Mouse (Mus musculus) 3134 (cell line): Measurements from ENCODE around the gene Btg2.

ENCODE experiments used
- DNase-seq: peaks from one replicate; pipeline ENCODE4 v3.0.0-alpha.2; 2011; ENCODE audit warnings: low spot score; ENCODE audit not compliant: insufficient read length; ENCODE audit errors: extremely low read depth

Btg2 gene

DNA sequence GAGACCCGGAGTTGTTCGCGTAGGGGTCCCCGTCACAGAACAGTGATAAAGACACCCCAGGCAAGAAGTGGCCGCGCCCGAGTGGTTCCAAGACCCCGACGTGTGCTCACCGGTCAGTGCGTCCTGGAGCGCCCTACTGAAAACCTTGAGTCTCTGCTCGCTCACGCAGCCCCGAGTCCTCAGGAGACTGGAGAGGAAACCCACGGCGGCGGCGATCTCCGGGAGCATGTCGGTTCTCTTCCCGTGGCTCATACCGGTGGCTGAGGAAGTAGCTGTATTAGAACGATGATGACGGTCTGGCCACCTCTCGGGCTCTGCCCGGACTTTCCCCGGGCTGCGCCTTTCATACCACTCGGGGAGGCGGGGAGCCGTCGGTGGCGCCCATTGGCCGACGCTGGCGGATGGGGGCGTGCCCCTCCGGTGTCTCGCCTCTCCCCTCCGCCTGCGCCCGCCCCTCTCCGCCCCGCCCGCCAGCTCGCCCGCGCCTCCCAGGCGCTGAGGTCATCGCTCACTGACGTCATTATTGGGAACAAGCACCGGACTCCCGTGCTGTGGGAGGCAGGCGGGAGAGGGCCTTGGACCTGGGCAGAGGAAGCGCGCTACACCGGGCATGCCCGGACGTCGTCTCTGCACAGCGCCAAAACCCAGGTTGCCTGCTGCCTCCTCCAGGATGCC, at the start of gene Btg2:
Btg2 (minus strand) TSS at position 319 of the 675 bp plus-strand sequence.
- peak; percentile 98 for DNase-seq

DNA sequence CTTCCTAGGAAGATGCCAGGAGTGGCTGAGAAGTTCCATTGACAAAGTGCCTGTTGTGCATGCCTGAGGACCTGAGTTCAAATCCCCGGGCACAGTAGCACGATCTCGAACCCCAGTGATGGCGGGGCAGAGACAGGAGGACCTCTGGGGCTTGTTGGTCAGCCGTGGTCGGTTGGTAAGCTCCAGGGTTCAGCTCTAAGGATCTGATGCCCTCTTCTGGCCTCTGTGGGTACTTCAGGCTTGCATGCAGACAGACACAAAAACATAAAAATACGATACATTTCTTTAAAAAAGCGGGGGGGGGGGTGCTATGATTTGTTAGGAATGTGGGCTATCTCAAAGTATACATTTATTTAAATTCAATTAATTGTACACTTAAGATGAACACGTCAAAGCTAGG, 43.3 kb upstream of the Btg2 start:
- peak; percentile 47 for DNase-seq

DNA sequence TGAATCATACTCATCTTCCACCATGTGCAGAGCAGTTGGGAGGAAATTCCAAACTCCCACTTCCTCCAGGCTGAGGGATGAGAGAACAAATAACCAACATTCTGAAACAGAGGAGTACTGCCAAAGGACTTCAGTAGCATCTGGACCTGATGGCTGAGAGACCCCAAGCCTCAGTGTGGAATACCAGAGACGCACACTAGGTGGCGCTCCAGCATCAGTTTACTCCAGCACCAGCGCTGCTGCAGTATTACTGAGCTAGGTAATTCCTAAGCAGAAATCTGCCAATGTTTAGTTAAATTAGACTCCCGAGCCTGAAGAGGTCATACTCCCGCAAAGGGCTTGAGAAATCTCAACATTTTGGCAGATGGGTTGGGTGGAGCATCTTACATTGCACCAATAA, 41.3 kb upstream of the Btg2 start:
- peak; percentile 35 for DNase-seq

DNA sequence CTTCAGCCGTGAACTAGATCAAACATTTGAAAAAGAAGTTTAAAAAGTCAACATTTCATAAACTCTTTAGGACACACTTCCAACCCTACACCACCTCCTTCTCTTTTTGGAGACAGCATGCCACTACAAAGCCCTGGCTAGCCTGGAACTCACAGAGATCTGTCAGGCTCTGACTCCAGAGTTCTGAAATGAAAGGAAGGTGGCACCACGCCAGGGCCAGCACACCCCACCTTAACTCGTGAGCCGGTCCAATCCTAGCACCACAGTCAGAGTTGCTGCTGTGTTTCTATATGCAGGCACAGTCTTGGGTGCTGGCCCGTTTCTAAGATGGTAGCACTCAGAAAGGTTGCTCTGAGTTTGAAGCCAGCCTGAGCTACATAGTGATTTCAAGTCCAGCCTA, 38.2 kb upstream of the Btg2 start:
- DNase-seq, result no peak

DNA sequence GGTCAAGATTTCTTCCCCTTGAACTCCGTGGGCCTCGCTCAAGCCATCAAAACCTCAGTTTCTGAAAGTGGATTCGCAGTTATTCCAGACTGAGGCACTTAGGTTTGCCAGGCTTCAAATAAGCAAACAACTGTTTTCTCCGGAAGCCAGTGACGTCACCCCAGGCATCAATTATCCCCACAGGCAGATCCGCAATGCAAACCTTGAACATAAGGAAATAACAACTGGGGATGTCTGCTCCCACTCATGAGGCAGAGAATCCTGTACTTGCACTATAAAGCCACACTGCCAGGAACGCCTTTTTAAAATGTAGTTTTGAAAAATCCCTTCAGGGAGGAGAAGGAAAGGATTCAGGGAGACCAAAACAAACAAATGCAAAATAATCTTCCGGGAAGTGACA, 36.5 kb upstream of the Btg2 start:
- DNase-seq, result no peak

DNA sequence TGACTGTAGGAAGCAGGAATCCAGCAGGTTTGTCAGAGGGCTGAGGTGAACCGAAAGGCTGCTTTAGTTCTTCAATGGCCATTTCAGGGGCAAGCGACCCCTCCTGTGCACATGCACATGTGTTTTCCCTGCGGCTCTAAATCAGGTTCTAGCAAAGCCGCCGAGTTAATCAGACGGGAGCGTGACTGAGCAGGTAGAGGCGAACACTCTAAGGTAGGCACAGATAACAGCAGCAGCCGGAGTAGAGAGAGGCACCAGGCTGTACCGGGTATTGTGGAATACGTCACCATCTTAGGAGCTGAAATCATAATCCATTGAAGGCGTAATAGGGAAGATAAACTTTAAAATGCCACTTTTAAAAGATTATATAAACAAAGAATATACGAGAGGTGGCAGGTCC, 35.8 kb upstream of the Btg2 start:
- no peak for DNase-seq

DNA sequence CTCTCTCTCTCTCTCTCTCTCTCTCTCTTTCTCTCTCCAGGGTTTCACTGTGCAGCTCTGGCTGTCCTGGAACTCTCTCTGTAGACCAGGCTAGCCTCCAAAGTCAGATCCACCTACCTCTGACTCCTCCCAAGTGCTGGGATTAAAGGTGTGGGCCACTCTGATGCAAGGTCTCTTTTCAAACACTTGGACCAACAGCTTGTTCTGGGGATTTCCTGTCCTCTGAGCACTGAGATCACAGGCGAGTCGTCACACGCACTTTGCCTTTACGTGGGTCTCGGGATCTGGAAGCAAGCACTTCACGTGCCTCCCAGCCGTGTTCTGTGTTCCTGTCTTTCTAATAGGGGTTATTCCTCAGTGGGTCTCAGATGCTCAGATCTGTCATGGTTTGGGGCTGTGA, 35.1 kb upstream of the Btg2 start:
- DNase-seq, result no peak

DNA sequence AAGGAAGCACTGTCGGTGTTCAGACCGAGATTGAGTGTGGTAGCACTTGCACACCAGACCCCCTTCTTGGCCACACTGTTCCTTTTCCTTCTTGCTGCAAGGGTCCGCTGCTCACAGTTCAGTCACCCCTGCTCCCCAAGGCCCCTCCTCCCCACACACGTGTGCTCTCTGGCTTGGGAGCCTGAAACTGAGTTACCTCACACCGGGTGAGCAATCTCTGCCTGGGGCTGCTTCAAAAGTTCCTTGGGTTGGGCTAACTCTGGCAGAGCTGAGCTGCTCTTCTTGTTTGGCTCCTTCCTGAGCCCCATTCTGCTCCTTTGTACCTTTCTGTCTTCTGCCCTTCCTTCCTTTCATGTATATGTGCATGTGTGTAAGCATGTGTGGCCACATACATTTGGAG, 34.6 kb upstream of the Btg2 start:
- no peak for DNase-seq

DNA sequence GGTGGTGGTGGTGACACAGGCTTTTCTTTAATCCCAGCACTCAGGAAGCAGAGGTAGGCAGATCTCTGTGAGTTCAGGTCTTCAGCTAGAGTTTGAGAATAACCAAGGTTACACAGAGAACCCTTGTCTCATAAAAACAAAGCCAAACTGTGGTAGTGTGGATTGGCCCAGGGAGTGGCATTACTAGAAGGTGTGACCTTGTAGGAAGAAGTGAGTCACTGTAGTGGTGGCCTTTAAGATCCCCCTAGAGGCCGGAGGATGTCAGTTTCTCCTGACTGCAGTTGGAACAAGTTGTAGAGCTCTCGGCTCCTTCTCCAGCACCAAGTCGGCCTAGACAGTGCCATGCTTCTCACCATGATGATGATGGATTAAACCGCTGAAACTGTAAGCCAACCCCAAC, 32.1 kb upstream of the Btg2 start, which contains the start of gene Chit1:
Chit1 (plus strand) TSS at position 264 of the 400 bp plus-strand sequence.
- no peak for DNase-seq

DNA sequence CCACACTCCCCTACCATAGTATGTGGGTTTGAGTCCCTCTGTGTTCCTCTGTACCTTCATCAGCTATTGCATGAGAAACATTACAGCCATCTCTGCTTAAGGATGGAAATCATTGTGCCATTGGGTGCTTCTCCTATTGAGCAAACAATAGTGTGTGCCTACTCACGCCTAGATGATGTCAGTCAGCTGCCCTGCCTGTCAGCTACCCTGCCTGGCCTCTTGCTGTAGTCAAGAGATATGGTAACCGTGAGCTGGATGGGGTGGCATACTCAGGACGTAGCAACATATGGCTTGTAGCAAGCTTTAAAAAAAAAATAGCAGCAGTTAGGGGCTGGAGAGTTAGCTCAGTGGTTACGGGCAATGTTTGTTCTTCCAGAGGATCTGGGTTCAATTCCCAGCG, 31.5 kb upstream of the Btg2 start:
- DNase-seq, result no peak

DNA sequence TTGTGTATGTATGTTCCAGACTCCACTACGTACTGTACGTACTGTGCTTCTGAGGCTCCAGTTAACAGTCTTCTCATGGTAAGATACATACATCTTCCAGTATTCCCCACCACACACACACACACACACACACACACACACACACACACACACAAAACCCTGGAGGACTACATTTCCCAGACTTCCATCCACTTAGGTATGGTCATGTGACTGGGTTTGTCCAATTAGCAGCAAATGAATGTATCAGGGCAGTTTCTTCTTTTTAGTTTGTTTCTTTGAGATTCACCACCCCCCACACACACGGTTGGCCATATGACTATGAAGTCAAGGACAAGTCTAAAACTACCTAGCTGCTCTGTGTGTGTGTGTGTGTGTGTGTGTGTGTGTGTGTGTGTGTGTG, 31.1 kb upstream of the Btg2 start:
- no peak for DNase-seq

DNA sequence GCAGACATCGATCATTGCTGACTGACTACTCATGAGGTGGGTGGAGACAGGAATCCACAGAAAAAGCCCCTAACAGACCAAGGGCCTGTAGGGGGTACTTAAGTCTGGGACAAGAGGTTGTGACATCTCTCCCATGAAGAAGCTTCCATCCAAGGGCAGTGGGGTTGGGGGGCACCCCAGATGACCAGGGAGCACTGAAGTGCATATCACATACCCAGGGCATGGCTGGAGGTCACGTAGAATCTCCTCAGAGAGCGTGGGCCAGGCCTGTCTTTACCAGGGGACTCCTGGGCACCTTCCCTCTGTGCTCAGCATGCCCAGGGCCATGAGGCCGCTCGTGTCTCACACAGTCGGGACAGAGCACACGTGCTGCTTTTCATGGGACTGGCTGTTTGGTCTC, 28.9 kb upstream of the Btg2 start:
- no peak for DNase-seq

DNA sequence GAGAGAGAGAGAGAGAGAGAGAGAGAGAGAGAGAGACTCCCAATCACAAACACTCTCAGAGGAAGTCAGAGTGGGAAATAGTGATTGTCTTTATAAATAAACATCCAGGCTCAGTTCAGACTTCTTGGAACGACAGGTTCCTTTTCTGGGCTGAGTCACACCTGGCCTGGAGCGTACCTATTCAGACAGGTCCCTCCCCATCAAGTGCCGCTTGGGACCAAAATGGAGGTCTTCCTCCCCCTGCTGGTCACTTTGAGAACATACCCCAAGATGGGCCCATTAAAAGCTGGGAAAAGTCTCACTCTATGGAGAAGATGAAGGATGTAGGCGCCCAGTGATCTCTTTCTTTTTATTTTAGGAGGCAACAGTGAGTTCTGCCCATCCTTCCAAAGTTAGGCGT, 27.8 kb upstream of the Btg2 start:
- no peak for DNase-seq

DNA sequence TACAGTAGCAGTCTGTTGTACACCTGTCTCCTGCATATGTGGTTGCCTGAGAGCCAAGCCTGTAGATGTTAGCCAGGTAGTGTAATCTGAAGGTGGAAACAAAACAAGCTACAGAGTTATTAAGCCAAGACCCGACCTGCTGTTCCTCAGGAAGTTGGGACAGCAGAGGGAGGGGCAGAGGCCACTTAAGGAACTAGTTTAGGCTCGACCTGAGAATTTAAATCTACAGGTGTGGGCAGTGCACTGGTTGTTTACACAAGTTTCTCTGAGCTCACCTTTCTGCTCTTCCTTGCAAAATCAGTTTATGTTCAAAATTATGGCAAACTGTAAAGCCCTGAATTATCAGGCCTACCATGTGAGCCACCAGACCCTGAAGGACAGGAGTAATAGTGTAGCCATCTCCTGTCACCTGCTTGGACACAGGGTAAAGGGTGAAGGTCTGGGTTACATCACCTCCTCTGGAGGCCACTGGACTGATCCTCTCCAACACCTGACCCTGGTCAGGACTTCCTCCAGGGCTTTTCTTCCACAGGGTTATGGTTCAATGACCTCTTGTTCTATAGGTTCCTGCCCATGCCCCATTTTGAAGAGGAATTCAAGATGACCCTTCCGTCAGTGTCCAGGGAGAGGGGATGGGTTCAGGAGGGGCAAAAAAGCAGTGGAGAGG, 27.0 kb upstream of the Btg2 start:
- DNase-seq, result no peak

DNA sequence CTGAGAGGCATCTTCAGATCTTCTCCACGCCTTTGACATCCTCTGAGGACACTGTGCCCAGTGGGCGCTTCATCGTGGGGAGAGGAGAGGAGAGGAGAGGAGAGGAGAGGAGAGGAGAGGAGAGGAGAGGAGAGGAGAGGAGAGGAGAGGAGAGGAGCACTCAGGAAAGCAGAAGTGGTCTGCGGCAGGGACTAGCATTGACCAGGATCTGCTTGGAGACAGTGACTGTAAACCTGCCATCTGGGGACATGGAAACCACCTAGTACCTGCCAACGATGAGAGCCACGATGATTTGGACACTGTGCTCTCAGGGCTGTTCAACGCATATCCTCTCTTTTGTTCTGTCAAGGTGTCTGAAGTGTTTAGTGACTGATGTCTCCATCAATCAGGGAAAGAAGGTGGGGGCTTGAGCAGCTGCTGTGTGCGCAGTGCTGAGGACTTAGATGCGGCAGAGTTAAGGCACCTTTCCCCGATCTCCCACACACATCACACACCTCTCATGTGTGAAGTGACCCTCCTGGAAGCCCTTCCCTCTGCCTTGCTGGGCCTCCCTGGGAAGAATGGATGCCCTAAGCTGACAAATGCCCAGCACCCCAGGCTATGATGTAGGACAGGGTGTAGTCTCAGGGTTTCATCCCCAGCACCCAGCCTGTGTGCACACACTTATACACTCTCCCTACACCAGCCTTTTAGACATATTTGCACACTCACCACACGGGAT, 26.3 kb upstream of the Btg2 start:
- DNase-seq, result no peak

DNA sequence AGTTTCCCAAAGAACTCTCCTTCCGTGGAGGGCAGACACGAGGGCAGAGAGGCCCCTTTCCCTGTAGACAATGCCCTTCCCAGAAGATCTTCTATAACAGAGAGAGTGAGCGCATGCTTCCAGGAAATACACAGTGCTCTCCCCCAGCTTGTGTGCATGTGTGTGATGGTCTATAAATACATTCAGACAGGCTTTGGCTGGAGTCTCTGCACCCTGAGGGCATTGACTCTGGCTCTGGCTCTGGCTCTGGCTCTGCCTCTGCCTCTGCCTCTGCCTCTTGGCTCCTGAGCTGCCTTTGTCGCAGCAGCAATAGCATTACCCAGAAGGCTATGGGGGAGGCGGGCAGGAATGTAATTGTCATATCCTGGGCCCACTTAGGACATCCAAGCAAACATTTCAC, 24.9 kb upstream of the Btg2 start:
- DNase-seq, result no peak

DNA sequence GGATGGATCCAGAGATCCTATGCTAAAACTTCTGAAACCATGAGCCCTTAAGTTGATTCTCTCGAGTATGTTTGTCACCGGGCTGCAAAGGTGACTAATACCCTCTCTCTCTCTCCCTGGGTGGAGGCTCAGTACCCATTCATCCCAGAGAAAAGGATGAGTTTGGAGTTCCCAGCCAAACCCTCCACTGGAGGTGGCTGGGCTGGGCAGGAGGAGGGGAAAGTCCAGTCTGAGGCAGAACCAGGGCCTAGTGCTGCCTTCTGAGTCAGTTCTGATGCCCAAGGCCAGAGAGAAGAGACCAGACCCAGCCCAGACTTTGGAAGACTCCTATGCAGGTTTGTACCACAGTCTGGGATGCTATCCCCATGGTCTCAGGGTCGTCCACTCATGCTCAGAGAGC, 22.7 kb upstream of the Btg2 start:
- no peak for DNase-seq

DNA sequence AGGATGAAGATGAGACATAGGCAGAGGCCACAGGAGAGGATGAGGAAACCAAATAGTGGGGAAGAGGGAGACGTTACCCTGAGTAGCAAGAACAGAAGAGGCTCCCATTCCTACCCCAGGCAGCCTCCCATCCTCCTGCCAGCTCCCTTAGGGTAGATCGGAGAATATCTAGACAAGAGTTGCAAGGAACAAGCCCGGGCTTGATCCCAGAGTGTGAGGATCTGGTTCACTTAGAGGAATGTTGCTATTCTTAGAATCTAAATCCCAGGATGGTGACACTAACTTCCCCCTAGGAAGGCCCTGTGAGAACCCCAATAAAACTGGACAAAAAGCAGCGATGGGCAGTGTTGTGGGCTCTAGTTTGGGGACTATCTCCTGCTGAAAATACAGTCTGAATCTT, 22.0 kb upstream of the Btg2 start:
- DNase-seq, result no peak

DNA sequence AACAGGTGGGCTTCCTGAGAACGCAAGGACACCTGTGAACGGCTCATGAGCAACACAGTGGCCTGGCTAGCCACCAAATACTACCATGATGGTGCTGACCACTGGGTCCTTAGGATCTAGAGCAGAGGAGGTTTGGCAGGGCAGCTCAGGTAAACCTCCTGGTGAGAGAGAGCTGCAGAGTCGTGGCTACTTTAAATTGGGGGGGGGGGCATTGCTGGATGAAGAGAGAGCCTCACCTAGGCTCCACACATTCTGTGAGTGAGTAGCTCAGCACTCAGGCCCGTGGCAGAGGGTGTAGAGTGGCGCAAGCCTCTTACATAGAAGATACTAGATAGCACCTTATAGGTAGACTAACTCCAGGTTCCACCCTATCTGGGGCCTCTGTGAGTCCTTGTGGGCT, 21.5 kb upstream of the Btg2 start:
- no peak for DNase-seq

DNA sequence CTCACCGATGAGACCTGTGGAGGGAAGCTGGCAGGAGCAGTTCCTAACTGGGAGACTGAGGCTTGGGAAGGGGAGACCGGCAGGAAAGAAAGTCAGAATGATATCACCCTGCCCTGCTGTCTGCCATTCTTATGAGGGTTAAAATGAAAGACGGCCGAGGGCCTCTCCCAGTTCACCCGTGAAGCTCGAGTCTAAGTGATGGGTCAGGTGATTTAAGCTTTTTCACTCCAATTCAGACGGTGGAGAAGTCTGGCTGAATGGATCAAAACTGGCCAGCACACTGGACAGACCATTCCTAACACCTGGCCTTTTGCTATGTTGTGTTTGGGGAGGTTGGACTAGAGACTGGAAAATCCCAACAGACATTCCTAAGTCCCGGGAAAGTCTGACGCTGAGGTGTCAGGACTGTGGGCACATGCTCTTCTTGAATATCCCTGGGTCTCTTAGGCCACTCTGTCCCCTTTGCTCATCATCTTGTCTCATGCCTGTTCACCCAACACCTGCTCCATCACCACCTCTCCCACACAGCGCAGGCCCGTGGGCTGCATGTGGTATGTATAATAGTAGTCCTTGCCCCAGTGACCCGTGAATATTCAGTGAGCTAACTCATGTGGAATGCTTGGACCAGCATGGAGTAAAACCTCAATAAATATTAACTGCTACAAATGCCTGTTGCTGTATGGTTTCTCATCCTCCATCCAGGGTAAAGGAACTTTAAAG, 20.8 kb upstream of the Btg2 start:
- peak; percentile 67 for DNase-seq

DNA sequence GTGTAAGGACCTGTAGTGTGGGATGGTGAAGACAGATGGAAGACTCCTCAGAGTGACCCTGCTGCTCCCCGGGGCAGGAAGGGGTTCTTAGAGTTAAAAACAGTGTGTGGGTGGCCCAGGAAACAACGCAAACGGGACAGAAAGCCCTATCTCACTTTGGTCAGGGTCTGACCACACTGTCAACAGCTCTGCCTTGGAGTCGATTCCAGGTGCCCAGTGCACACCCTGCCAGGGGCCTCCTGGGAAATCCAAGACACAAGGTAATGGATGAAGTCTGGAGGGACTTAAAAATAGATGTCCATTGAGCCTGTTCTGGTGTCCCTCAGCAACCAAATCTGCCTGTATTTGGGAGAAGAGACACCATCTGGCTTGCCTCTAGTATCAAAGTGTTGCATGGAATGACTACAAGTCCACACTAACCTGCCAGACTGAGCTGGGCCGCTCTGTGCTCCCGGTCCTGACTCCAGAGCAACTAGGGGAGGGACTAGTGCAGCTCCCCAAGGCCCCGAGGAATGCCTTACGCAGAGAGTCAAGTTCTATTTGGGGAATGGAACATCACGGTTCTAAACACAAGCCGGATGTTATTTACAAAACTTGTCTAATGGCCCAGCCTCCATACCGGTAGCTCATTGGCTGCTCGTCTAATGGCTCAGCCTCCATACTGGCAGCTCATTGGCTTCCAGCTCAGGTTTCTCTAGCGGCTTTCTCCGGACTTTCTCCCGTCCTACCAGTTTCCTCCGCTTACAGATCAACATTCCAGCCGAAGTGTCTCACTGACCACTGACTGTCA, 20.0 kb upstream of the Btg2 start:
- peak; percentile 82 for DNase-seq
